Mouse (Mus musculus) liver, postnatal 0 days (tissue): ENCODE data around the gene Zfp750.

Source experiments
- CTCF ChIP-seq: sonication (generic); IDR thresholded peaks from 2 replicates; pipeline ENCODE4 v1.5.1; 2016; ENCODE audit warnings: antibody characterized with exemption, low read depth
- EP300 ChIP-seq: IDR thresholded peaks from 2 replicates; pipeline ENCODE4 v1.6.1; 2016; ENCODE audit warnings: antibody characterized with exemption, low read depth, mild to moderate bottlenecking

DNA sequence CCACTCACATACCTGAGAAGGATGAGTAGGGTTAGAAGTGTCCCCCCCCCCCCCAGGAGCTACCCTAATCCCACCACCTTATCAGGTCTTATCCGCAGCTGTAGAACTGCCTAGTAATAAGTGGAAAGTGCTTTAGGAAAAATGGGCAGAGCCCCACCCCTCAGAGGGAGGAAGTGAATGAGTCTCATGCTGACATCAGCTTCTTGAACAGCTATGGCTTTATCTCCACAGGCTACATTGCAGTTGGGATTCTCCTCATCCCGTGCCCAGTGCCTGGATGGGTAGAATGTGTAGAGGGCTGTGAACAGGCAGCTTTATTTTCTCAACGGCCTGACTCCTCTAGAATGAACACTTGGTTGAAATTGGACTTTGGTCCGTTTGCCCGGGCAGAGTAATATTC is 28.1 kb upstream of the Zfp750 start:
- TF ChIP-seq CTCF (no peak), EP300 (no peak)
